Mouse (Mus musculus) cerebellum, adult (tissue): ENCODE measurements around the gene Rab23.

Experiments
- ATAC-seq: cut with Nextera tagmentation; 2 replicates; pipeline ENCODE4 v1.9.2; 2017; ENCODE audit warnings: mild to moderate bottlenecking, moderate library complexity, mixed read lengths; ENCODE audit not compliant: insufficient number of reproducible peaks, low FRiP score, low TSS enrichment

Rab23 gene

DNA sequence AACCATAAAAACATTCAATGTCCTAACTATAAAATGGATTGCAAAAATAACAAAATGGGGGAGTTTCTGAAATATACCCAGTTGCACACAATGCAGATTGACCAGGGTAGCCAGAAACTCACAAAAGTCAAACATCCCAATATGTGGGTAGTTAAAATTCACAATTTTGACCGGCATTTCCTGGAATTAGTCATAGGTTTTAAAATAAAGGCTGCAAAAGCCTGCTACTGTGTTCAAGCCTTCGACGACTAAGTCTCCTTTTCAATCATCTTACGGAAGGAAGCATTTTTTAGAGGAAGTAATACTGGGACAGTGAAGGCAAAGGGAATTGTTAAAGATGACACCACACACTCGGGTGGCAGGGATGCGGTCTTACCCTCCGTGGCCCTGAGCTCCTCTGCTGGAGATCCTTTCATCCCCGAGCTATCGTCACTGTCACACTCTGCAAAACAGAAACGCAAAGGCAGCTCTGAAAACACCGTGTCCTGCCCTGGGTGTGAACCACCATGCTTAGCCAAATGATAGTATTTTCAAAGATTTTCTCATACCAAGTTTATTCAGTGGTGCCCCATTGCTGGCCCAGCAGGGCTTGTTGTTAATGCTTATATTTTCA, 45.9 kb downstream of the Rab23 start:
- ATAC-seq: no peak

DNA sequence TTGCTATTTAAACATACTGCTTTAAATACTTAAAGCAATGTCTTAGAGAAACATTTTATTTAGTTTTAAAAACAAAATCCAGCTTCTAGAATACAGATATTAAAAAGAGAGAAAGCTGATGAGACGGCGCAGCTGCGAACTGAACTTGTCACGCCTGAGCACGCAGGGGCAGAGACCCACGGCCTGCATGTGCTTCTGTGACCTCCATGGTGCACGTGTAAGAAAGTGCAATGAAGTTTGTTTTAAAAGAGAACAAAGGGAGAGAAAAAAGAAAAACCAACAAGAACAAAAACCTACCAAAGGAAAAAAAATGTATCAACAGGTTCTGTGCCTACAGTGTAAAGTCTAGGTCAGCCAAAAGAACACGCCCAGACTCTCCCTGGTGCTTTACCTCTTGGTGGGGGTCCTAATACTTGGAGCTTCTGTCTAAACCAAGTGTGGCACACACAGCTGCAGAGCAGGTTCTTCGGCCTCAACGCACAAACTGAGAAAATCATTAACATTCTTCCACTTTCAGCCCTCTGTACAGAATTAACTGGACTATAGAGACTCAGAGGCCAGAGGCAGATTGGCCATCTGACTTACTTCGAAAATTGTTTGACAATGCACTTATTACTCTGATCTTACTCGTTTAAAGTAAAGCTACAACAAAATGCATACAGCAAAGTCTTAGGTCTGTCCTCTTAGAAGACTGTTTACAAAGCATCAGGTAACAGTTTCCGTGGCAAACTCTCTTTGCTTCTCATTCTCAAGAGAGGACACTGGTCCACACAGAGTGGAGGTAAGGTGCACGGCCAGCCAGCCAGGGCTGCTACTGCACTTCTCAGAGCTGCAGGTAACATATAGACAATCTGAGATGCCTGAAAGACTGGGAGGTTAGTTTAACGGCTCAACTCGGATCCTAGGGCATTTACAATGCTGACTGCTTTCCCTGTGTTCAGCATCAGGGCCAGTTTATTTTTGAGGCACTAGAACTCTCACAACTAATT, 47.1 kb downstream of the Rab23 start:
- ATAC-seq: no peak

- no peak for ATAC-seq
Observed at GRCm38 (mm10) chr1:33768091-33768787, 48.6 kb downstream of the Rab23 start.

GRCm38 (mm10) chr1:33768827-33769226, 49.1 kb downstream of the Rab23 start:
- no peak for ATAC-seq

DNA sequence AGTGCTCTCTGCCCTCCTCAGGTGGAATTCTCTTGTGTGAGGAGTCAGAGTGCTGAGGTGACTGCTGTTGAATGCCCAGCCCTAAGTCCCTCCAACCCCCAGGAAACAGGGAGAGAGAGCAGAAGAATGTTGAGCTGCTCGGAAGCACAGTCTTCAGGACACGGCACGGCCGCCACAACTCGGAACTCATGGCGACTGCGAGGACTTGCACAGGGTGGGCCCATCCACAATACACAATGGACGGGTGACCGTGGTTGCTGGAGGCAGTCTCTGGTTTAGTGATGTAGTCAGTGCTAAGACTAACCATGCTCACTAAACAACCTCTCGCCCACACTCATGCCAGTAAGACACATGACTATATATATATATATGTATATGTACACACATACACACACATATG, 51.9 kb downstream of the Rab23 start:
- no peak for ATAC-seq

GRCm38 (mm10) chr1:33772106-33772505, 52.4 kb downstream of the Rab23 start:
- no peak for ATAC-seq

GRCm38 (mm10) chr1:33776175-33776611, 56.5 kb downstream of the Rab23 start:
- ATAC-seq: peak; percentile 52; the same call in 1 of the 2 replicates

- ATAC-seq: no peak
Observed at GRCm38 (mm10) chr1:33784561-33784960, 64.9 kb downstream of the Rab23 start.

DNA sequence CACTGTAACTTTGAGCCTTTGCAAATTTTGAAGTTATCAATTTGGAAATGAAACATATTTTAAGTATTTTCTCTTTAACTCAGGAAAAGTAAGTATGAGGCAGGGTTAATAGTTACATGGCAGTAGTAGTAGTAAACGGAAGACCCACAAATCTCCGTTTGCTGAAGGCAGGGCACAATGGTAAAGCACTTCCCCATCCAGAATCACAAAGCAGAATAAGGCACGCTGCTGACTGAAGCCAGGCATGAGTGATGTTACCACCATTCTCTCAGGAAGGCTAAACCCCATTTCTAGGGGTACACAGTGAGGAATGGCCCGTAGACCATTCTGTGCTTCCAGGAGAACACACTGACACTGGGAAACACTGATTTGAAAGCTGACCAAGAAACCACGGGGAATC, 68.4 kb downstream of the Rab23 start:
- no peak for ATAC-seq

DNA sequence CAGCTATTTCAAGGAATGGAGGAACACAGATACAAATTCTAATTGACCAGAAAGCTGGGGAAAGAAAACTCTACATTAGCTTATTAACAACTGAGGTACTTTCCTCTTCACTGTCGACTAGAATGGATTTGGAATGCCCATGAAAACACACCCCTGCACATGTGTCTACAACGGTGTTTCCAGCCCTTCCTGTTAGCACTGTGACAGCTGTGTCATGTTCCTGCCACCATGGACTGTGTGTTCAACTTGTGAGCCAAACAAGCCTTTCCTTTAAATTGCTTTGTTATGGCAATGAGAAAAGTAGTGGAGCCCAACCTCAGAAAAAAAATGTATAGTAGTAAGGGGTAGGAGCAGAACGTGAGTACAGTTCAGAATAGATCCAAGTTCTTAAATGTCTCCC, 68.8 kb downstream of the Rab23 start:
- no peak for ATAC-seq
